Mouse (Mus musculus) kidney, postnatal 36 days (tissue): ENCODE data around the gene Epha6.
A peak's percentile ranks its signal among the peaks of the same experiment; 100 is the strongest.

ENCODE experiments used
- DNase-seq, 2 experiments: peaks; one replicate each; pipeline ENCODE4 v3.0.0; 2021 to 2022; ENCODE audit warnings: mixed read lengths in 2 of 2

Gene Epha6

DNA sequence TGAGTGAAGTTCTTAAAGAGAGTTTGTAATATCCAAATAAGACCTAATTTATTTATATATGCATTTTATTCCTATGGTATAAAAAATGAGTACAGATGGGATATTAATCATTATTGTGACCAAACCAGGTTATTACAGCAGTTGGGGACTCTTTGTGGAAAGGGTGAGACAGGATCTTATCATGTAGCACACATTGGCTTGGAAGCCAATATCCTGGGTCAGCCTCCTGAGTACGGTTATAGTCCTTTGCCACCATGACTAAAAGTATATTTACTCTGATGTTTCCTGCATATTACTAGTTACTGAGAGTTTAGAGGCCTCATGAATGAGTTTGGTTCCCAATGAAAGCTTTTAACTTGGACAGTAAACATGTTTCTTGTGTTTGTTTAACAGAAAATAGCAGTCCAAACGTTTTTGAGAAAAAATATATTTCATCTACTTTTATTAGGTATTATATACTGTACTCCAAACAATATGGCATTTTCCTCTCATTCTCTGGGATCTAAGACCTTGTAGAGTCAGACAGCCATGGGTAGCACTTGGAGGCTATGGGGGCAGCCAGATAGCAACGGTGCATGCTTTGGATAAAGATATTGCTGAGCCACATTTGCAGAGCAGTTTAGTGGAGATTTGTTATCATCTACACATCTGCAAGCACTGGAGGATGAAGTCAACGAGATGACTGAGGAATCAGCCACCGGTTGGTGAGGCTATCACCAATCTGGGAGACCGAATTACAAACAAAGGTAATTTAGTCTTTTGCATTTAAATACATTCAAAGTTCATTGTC is 340.4 kb downstream of the Epha6 start:
- no peak for DNase-seq

DNA sequence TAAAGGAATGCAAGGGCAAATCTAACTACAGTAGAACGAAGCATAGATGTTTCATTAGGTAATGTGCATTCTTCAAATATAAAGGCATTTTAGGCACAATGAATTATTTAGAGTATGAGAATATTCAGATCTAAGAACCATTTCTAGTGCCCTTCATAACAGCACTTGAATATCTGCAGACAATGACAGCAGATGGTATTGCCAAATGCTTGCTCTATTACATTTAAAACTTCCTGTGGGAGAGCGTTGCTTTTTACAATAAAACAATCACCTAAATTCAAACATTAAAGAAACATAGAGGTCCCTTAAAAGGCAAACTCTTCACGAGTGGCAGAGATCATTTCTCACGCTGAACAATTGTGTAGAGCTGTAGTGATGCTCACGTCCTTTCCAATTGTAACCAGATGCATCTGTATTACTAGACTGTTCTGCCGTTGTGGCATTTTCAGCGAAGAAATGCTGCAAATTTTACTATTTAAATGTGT is 347.1 kb downstream of the Epha6 start:
- no peak for DNase-seq

DNA sequence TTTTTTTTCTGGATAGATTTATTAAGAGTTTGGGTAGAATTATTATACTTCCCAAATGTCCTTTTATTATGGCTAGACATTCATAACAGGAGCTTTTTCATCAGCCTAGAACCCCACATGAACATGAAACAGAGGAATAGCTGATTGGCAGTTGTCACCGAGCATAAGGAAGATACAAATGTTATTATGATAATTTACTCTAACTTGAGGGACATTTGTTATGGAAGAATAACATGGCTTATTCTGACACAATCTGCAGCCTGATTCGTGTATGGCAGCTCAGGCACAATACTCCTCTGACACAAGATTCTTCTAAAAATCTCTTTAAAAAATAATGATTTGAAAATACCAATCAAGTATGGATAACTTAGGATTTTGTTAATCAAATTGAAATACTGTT is 347.7 kb downstream of the Epha6 start:
- no peak for DNase-seq

DNA sequence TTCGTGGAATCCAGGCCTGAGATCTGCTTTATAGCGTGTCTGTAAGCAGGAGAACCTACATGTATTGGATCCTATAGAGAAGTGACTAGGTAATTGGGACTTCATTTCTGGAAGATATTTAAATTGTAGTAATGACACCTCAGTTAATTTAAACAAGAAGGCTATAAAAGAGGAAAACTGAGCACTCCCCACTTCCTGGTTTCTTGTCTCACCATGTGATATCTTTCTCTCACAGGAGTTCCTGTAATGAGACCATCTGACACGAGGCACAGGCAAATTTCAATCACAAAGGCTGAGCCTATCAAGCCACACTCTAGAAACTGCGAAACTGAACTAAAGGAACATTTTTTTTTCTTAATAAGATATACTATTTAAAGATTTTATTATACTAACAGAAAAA is 348.3 kb downstream of the Epha6 start:
- DNase-seq = no peak

DNA sequence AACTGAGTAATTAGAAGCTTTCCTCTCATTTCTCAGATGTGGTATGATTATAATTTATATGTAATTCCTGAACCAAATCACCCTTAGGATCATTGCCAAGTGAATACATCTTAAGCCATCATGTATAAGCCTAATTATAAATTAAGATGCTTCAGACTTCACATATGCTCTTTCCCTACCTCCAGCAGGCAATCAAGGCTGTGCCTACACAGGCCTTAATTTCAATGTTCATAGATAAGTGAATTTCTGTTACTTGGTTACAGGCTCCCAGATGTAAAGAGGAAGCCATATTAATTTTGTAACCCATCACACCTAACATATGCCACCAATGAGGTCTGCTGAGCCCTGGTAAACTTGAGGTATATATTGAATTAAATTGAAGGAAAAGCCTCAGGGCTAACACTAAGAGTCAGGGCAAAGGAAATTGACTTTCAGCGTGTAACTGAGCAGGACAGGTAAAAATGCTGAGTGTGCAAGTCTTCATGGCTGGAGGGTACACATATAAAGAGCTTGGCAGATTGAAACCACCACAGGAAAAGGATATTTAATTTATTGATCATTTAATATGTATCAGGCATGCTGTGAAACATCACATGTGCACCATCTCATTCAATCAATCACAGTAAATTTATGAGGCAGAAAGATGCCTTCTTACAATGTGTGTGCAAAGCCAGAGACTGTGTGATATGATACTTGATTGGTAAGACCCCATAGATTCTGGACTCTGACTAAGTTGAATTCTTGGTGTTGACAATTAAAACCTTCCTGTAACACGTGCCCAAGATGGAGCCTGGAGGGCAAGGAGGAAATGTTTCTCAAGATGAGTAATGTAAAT is 365.8 kb downstream of the Epha6 start:
- no peak for DNase-seq

DNA sequence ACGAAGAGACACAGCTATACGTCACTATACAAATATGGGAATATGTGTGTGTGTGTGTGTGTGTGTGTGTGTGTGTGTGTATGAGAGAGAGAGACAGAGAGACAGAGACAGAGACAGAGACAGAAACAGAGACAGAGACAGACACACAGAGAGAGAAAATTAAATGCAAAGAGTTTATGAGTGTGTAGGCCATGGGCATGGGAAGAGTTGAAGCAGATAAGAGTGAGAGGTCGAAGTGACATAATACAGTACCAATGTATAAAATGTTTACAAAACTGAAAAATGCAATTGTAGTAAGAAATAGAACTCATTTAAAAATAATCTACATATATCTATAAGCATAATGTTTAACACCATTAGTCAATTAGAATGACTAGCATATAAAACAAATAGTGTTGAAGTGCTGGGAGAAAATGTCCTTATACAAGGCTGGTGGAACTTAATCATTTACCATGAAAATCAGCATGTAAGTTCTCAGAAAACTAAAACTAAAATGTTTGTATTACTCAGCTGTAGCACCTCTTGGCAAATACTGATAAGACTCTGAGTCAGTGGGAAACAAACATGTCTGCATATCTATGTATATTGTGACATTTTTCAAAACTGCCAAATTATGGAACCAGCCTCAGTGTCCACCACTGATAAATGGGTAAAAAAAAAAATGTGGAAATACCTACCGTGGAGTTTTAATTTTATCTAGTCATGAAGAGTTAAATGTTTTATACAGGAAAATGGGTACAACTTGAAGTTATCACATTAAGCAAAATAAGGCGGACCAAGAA is 371.2 kb downstream of the Epha6 start:
- DNase-seq = no peak

DNA sequence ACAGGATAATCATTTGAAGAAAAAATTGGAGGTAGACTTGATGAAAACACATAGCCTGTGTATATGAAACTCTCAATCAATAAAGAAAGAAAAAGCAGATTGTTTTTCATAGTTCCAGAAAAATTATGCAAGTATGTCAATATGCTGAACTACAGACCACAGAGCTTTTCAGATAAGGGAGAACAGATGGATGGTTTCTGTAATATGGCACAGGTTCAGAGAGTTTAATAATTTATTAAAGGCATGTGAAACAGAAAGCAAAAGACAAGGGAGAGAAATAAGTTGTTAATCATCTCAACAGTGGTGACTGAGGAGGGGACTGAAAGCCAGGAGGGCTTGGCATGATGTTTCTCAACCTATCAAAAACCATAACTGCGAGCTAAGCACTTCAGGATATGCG is 372.3 kb downstream of the Epha6 start:
- no peak for DNase-seq

DNA sequence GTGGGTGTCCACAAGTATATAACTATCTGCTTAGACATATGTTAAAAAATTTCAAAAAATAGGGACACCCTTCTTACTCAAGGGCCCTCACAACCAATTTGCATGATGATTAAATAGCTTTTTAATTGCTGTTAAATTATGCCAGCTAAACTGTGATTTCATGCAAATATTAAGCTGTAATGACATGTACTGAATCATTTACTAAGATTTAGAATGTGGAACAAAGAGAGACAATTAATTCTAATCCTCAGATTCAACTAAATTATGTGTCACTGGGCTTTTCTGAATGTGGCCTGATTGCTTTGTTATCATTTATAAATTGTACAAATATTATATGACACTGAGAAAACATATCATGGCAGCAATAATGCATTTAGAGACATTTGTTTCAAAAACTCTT is 396.2 kb downstream of the Epha6 start:
- DNase-seq = no peak

DNA sequence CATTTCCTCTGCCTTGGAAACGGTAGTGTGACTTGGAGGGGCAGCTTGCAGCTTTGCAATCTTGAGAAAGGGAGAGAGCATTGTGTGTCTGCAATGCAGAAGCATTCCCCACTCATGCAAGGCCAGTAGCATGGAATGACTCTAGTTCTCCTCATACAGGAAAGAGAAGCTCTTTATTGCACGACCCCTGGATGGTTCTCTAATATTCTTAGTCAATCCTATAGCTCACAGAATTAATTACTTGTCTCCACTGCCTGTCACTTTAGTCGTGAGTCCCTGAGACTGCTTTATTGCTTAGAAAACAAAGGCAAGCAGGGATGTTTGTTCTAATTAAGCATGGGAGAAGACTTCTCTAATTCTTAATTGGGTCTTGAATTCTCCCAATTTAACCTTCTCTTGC is 429.8 kb downstream of the Epha6 start:
- DNase-seq = no peak

DNA sequence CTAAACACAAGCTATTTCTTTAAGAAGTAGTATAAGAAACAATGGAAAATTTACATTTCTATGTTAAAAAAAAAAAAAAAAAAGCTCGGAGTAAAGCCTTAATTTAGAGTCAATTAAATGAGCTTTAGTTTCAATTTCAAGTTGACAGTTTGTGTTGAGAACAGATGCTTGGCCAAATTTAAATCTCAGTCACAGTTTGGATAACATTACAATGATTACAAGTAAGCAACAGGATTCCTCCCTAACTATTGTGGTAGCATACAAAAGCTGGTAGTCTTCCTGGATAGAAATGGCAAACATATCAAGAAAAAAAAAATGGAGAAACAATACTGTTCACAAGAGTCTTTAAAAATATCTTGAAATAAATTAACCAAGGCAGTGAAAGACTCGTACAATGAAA is 452.9 kb downstream of the Epha6 start:
- no peak for DNase-seq

DNA sequence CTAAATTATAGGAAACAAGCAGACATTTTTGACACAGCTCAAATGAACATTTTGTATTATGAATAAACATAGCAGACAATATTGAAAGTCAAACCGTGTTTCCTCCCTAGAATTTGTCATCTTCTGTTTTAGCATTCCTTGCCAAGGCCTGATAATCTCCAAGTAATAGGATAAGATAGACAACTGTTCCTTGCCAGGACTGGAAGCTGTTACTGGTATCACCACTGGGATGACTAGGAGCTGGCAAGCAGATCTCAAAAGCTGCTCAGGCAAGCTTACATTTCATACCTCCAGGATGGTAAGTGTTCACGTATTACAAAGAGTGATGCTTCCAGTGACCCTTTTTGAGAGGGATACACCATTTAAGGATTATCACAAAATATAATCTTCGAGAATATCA is 461.0 kb downstream of the Epha6 start:
- no peak for DNase-seq

DNA sequence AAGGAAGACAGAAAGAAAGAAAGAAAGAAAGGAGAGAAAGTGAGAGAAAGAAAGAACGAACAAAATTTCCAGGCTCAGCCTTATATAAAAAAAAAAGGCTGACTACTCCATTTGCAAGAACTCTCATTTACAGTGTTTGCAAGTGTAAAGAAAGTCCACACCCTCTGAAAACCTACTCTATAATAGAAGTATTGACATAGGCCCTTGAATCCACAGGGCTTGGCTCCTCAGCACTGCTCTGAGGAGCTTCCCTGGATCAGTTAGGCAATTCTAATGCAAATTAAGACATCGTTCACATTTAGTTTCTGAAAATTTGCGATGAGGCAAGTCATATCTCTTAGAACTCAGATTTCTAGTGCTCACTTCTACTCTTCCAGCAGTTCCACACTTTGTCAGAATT is 483.9 kb downstream of the Epha6 start:
- DNase-seq = no peak

DNA sequence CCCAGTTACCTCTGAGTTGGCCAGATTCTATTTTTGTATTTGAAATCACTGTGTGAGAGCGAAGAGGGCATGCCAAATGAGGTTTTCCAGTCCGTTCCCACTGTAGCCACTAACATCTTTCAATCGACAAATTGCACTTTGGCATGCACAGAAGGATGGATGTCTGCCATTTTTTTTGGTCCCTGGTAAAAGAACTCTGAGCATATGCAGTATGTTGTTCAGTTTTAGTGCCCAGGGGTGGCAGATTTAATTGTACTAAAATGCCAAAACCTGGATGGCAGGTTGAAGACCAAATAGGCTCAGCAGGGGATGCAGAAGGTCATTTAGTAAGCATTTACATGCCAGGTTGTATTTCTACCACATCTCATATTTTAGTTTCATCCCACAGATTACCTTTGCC is 503.1 kb downstream of the Epha6 start:
- no peak for DNase-seq

DNA sequence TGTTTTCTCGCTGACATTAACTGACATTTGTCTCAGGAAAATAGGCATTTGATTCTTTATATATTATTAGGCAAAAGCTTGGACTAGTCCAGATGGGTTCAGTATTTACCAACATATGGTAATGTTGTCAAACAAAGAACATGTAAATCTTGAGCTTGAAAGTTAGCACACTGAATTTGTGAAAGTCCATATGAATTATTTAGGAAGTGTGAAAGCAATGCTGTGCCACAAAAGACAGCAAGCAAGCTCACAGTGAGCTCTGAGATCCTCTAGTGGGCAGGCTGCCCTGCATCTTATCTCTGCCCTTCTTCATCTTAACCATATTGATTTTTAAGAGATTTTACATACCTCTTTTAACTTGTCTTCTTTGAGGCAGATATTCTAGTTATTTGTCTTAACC is 510.0 kb downstream of the Epha6 start:
- no peak for DNase-seq

DNA sequence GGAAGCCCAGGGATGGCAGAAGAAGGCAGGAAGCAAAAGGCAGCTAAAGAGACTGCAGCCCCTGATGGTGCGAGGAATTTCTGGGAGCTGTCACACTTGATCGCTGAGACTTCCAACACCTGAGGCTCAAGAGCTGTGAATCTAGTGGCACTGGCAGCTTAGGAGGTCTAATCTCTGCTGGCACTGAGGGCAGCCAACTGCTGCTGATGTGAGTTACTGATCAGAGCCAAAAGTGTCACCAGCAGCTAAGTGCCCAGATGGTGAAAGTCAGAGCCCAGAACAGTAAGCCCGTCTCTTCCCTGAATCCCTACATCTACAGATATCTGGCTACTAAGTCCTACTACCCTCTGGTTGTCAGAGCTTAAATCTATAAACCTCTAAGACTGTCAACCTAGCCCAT is 518.4 kb downstream of the Epha6 start:
- DNase-seq = no peak

DNA sequence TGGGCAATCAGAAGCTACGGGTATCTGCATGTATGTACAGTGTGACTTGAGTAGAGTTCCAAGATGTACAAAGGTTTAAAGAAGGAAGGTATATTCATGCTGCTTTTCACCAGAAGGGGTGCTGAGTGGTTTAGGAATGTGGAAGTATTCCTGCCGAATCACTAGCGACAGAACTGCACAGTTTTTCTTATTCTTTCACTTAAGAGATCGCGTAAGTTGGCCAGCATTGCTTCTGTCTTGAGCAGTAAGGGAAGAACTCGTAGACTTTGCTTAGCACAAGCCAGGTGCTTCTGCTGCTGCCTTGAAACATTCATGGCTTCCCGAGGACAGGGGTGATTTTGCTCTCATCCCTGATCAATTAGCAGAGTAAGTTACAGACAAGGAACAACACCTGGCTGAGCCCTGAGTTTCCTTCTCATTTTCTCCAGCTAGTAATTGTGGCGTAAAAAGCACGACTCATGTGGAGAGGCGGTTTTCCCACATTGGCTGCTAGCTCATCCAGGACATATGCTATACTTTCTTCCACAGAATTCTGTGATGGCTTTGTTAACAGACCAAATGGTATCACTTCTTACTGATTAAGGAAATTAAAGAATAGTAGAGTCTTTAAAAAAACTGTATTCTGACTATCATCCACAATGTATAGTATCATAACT is 534.7 kb downstream of the Epha6 start:
- no peak for DNase-seq

DNA sequence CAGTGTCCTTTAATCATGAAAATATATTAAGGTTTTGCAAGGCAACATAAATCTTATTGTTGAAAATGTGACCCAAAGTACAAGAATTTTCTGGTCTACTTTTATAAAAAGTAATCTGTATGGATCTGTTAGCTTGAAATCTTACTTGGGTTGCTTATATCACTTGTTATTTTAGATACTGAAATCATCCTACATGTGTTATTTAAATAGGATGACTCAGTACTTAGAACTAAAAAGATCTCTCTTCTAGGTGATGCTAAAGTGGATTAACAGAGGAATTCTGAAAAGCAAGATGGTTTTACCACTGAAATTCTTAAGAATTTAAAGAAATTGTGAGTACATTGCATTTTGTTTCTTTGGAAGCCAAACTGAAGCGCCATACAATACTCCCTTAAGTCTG is 561.5 kb downstream of the Epha6 start:
- DNase-seq = no peak

DNA sequence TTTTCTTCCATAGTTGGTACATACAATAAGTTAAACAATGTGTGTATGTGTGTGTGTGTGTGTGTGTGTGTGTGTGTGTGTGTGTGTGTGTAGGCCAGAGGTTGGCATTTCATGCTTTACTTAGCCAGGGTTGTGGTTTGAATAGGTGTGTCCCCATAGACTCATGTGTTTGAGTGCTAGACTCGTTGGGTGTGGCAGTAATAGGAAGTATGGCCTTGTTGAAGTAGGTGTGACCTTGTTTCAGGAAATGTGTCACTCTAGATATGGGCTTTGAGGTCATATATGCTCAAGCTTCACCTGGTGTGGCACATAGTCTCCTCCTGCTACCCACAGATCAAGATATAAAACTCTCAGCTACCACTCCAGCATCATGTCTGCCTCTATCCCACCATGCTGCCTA is 577.0 kb downstream of the Epha6 start:
- DNase-seq = no peak

DNA sequence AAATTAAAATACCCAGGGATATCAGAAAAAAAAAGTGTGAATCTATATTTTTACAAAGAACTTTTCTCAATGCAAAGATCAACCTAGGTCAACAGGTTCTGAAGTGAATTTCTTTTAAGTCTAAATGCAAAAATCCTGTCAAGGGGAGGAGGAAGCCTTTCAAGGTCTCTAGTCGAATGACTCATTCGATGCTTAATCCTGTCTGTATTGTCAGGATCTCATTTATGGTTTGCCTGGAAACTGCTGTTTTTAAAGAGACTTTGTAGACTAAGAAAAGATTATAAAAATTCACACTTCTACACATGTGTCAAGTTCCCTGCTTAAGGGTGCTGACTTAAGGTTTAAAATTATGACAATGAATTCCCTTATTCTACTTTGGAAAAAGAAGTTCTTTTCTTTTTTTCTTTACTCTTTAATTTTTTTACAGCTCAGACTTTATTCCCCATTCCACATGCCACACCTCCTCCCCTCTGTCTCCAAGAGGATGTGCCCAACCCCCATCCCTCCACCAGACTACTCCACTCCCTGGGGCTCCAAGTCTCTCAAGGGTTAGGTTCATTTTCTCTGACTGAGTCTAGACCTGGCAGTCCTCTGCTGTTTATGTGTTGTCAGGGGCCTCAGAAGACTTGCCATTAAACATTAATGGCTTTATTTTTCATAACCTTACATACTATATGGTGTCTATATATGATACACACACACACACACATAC is 598.3 kb downstream of the Epha6 start:
- no peak for DNase-seq

DNA sequence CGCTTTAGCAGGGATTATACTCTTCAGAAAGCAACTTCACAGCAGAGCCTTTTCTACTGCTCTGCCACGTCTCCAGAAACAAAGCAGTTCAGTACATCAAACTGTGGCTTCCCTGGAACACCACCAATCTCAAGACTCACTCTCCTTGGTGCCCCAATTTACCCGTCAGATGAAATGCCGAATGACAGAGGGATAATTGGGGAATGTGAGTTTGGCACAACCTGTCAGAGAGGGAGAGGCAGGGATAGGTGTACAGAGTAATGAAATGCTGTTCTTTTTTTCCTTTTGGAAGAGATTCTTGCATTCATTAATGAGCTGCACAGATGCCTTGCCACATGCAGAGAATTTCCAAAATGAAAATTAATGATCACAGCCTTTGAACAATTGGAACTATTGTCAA is 635.5 kb downstream of the Epha6 start:
- no peak for DNase-seq

DNA sequence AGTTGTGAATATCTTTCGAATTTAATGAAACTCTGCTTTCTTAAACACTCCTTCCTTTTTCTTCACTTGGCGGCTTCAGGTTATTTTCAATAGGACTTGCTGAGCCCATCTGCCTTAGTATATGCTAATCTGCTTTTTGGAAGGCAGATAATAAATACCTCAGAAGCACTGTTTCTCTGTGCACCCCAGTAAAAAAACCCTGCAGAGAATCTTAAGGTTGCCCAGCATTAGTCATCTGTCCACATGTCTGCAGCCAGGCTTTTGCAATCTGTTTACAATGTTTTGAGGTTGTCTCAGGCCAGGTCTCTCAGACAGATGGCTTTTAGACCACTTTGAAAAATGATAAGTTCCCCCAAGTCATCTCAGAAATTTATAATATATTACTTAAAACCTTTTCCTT is 649.6 kb downstream of the Epha6 start:
- DNase-seq = no peak

DNA sequence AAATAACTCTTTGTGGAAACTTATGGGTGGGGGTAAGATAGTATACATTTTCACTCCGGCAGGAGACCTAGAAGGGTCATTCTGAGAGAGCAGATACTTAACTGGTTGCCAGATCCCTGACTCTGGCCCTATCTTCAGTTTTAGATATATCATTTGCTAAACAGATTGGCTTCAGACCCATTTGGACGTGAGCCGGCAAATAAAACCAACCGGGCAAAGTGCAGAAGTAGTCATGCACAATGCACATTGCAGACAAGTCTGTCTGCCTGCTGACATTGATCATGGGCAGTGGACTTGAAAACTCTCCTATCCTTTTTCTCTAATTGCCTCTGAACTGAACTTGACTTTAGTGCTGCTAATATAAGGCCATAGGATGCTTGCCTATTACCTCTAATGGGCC is 681.6 kb downstream of the Epha6 start:
- DNase-seq = peak; percentile 39 to 57
